Mouse (Mus musculus) naive thymus-derived CD4-positive, alpha-beta T cell, adult 2 months (primary cell): ENCODE measurements at regions not wholly inside any gene's neighbourhood (a gene's known extent, or its start where the extent isn't known, plus 50 kb on each side); places are given as distances from the start of the nearest gene placed in this dataset.

ENCODE experiments used
- DNase-seq: peaks from one replicate; pipeline ENCODE4 v3.0.0-alpha.2; 2011; ENCODE audit warnings: low read depth

DNA sequence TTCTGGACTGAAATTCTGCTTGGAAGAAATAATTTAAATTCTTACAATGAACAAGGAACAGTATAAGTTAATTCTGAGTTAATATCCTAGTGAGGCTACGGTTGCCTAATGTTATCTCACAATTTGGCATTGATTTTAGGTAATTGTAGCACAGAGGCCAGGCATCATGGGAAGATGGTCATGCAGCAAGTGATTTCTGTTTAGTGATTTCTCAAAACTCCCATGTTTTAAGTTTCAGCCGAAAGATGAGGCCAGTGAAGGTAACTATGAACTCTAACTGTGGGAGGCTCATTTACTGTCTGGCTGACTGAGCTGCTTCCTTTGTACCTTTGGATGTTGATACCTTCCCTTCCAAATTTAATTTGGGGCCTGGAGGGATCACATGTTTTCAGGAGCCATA lies 65.6 kb upstream of the Cwc22 start:
- no peak for DNase-seq

DNA sequence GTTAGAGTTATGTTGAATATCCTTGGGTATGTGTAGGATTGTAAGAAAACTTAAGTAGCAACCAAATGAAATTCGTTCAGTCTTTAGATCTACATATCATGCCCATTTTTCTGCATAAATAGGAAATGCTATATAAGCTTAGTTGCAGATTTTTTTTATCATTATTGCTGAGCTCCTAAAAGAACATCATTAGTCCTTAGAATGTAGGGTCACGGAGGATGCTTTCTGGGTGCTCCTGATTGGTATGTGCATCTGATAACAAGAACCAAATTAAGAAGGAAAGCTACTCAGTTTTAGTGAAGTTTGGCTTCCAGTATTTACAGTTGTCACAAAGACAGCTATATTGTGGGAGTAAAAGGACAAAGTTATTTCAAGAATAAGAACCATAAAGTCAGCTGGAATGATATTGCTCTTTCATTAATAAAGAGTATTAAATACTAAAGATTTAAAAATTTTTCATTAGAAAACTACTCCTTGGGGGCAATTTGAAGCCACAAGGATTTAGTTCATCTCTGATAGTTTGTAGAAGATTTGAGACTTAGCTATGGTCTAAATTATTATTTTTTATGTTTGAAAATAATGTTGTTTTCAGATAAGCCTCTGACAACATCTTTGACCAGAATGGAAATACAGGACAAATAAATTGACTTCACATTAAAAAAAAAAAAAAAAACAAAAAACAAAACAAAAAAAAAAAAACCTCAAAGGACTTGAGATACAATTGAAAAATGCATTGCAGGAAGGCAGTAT lies 65.1 kb upstream of the Cwc22 start:
- DNase-seq, result no peak

DNA sequence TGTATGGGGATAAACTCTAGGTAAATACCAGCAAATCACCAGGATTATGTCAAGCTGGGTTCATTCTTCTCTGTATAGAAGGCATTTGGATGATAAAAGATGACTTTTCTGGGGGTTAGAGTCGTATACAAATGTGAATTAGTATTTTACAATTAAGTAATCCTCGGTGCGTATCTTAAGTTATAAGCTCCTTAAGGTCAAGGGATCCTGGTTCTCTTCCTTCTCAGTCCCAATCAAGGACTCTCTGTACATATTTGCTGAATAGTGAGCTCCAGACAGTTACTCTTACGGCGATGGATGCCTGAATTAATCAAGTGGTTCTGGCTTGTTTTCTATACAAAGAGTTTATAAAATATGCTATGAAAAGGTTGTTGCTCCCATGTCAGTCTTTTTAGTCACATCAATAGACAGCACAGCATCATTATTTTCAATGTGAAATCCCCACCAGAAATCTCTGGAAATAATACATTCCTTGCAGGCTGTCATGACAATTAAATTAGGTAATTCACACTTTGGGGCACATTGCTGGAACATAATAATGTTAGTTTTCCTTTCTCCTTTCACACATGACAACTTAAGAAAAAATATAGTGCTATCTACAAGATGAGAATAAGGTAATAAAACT lies 64.0 kb upstream of the Cwc22 start:
- no peak for DNase-seq

DNA sequence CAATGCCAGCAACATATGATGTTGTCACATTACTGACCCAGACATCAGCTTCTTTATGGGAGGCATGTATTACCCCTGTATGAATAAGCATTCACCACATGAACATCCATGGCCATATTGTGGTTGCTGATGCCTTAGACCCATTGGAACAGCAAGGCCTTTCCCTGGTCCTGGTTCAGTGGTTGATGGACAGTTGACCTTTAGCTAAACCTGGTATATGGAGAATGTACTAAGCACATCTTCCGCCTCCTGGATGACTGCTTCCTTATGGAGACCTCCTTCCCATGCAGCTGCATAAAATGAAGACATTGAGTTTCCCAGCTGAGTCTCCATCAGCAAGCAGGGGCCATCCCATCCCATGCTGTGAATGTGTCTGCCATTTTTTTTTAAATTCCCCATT lies 61.9 kb upstream of the Cwc22 start:
- DNase-seq, result no peak

DNA sequence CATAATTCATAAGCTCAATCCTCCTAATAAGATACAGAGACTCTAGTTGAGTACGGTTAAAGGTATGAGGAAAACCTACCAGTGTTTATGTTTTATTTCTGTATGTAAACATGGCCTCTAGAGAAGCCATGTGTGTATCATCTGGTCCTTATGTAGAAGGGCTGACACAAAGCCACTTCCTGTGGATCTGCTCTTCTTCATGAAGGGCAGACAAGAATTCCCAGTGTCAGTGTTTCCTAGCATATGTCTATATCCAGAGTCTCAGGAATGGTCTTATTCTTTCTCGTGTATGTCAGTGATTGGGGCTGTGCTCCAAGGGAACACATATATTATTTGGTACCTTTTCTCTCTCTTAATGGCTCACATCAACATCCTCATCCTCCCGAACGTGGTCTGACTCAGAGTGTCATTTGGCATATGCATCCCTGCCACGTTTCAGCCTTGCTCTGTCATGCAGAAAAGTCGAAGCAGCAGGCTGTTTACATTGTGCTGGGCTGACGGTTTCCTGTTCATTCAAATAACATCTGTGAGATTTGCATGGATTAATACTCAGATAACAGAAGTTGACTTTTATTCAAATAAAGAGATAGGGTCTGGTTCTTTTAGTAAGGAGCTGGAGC lies 59.3 kb upstream of the Cwc22 start:
- DNase-seq, result no peak

DNA sequence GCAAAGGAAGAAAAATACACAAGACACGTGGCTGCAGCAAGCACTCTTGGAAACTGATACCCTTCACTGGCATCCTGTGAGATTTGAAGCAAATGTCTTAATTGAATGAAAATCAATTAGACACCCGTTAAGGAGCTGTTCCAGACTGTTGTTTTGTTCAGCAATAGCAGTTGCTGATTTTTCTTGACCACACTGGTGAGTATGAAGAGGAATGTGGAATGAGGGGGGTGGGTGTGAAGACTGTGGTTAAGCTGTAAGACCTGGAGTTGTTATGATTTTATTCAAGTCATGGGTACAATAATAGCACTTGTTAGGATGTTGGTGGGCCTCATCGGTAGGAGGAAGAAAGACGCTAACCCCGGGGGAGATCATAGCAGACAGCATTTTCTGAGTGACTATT lies 58.3 kb upstream of the Cwc22 start:
- DNase-seq, result no peak
